Mouse (Mus musculus): ENCODE data around the gene Col7a1.

- TF ChIP-seq EP300 (optimal IDR thresholded peaks at IDR 0.05) (no peak), CTCF (IDR thresholded peaks at IDR 0.05; ENCODE audit: low read depth) (no peak)
Observed at GRCm38 (mm10) chr9:108953081-108953636, at the start of gene Col7a1.
